9 mouse cellular contexts compared by ENCODE assay signal in the genomic region with DNA sequence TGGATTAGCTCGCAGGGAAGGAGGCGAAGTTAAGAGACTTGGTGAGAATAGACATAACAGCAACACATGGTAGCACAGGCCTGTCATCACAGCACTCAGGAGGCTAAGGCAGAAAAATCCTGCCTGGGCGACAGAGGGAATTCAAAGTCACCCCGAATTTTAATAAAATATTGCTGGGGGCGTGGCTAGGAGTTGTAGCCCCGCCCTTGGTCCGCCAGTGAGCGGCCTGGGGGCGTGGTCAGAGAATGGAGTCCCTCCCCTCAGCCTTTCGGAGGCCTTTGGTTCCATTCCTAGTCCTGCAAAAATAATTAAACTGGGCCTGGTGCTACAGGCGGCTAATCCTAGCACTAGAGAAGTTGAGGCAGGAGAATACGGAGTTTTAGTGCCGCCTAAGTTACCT. TPM values are rescaled to one million over a fixed set of nuclear protein-coding genes. Genes with fewer than 3 reads are reported as not detected.
DNase-seq lines count a peak whose midpoint lies in the region; ATAC-seq lines count a peak whose summit lies in the region.
"Had no signal": no experiment of that assay in that cellular context is flagged by ENCODE, and none has a peak within 500 bp of the region (broad histone marks: within the 10 kb centered on the region; RNA-seq: fewer than 3 reads in every experiment).

No protein-coding gene starts in this region.

- H3K4me3 ChIP-seq in heart, embryonic 10.5 days, result peak overlapping the region; percentile 37
- H3K4me3 ChIP-seq in neural tube, embryonic 15.5 days (replicated peaks), result no peak overlapping the region
- H3K4me3 ChIP-seq in hindbrain, embryonic 13.5 days, result peak overlapping the region; percentile 8; the same call in 1 of the 2 replicates
- no peak overlapping the region for H3K4me3 ChIP-seq in stomach, embryonic 15.5 days (replicated peaks)

- no peaks in the 10 kb centered on the region for H3K9me3 ChIP-seq in heart, embryonic 10.5 days
- H3K9me3 ChIP-seq in neural tube, embryonic 15.5 days (replicated peaks), result no peaks in the 10 kb centered on the region
- H3K9me3 ChIP-seq in hindbrain, embryonic 13.5 days, result no peaks in the 10 kb centered on the region
- H3K9me3 ChIP-seq in stomach, embryonic 15.5 days, result no peaks in the 10 kb centered on the region

- H3K4me1 ChIP-seq in heart, embryonic 10.5 days, result peaks cover 53% of the 10 kb centered on the region
- peaks cover 13% of the 10 kb centered on the region for H3K4me1 ChIP-seq in neural tube, embryonic 15.5 days
- peaks cover 9% of the 10 kb centered on the region for H3K4me1 ChIP-seq in hindbrain, embryonic 13.5 days (replicated peaks)
- H3K4me1 ChIP-seq in stomach, embryonic 15.5 days, result peaks cover 15% of the 10 kb centered on the region

- H3K9ac ChIP-seq in neural tube, embryonic 15.5 days (replicated peaks), result no peak overlapping the region
- H3K9ac ChIP-seq in hindbrain, embryonic 13.5 days, result no peak overlapping the region
- H3K9ac ChIP-seq in stomach, embryonic 15.5 days, result no peak overlapping the region

- DNase-seq in heart, embryonic 10.5 days (ENCODE audit: low spot score), result no peak
- no peak for DNase-seq in heart, adult 11 months
- DNase-seq in neural tube, embryonic 10.5 days (ENCODE audit: extremely low spot score, low spot score), result no peak
- no peak for DNase-seq in cerebellum, postnatal 14 days
- DNase-seq in gastrocnemius, postnatal 10 days, result no peak

- H3K4me2 ChIP-seq in neural tube, embryonic 15.5 days, result peak overlapping the region; percentile 13; the same call in 1 of the 2 replicates
- H3K4me2 ChIP-seq in hindbrain, embryonic 13.5 days, result no peak overlapping the region
- H3K4me2 ChIP-seq in stomach, embryonic 15.5 days, result peak overlapping the region; percentile 36

- no peak for ATAC-seq in neural tube, embryonic 15.5 days (ENCODE audit: low FRiP score)
- ATAC-seq in hindbrain, embryonic 13.5 days (ENCODE audit: low FRiP score), result no peak
- ATAC-seq in stomach, embryonic 15.5 days (ENCODE audit: insufficient read depth, low FRiP score, low read depth), result no peak

- 9% methylated on average over 13 of the region's 13 CpGs for WGBS in heart, embryonic 10.5 days
- WGBS in neural tube, embryonic 15.5 days, result 9% methylated on average over 13 of the region's 13 CpGs
- WGBS in hindbrain, embryonic 13.5 days, result 13% methylated on average over 13 of the region's 13 CpGs
- 11% methylated on average over 13 of the region's 13 CpGs for WGBS in stomach, embryonic 15.5 days

- H3K36me3 ChIP-seq in heart, embryonic 10.5 days, result no peaks in the 10 kb centered on the region
- no peaks in the 10 kb centered on the region for H3K36me3 ChIP-seq in neural tube, embryonic 15.5 days
- no peaks in the 10 kb centered on the region for H3K36me3 ChIP-seq in hindbrain, embryonic 13.5 days
- no peaks in the 10 kb centered on the region for H3K36me3 ChIP-seq in stomach, embryonic 15.5 days

- peaks cover 53% of the 10 kb centered on the region for H3K27me3 ChIP-seq in heart, embryonic 10.5 days (ENCODE audit: insufficient read depth, poor library complexity, severe bottlenecking)
- peaks cover 47% of the 10 kb centered on the region for H3K27me3 ChIP-seq in neural tube, embryonic 15.5 days (replicated peaks)
- peaks cover 58% of the 10 kb centered on the region for H3K27me3 ChIP-seq in hindbrain, embryonic 13.5 days
- H3K27me3 ChIP-seq in stomach, embryonic 15.5 days (replicated peaks), result peaks cover 24% of the 10 kb centered on the region

- H3K27ac ChIP-seq in heart, embryonic 10.5 days, result no peak overlapping the region
- H3K27ac ChIP-seq in neural tube, embryonic 15.5 days (replicated peaks), result no peak overlapping the region
- no peak overlapping the region for H3K27ac ChIP-seq in hindbrain, embryonic 13.5 days
- H3K27ac ChIP-seq in stomach, embryonic 15.5 days, result no peak overlapping the region

RNA-seq across cellular contexts. Expression of gene Atp8b3, which starts 3.2 kb away (rescaled TPM):
- 0.31 and 0.32 TPM in 2 replicates for polyA plus RNA-seq in heart, embryonic 10.5 days (2016; fragmentation: Nextera tagmentation; extraction: Ambion mirVana)
- 1.4 and 1.5 TPM in 2 replicates for polyA plus RNA-seq in neural tube, embryonic 15.5 days (2015; fragmentation: Nextera tagmentation; extraction: Ambion mirVana)
- 1.2 and 1.3 TPM in 2 replicates for polyA plus RNA-seq in hindbrain, embryonic 13.5 days (2015; fragmentation: Nextera tagmentation; extraction: Ambion mirVana)
- polyA plus RNA-seq in stomach, embryonic 15.5 days (2015; fragmentation: Nextera tagmentation; extraction: Ambion mirVana), result 0.19 and 0.32 TPM in 2 replicates
- total RNA-seq in gastrocnemius, postnatal 10 days (2021), result not detected
- total RNA-seq: gastrocnemius, adult 18-20 months had no signal

RNA-seq across cellular contexts. Expression of gene Rexo1, which starts 25.6 kb away (rescaled TPM):
- 25.1 and 26.9 TPM in 2 replicates for polyA plus RNA-seq in heart, embryonic 10.5 days (2016; fragmentation: Nextera tagmentation; extraction: Ambion mirVana)
- 29.5 TPM in 2 replicates for polyA plus RNA-seq in neural tube, embryonic 15.5 days (2015; fragmentation: Nextera tagmentation; extraction: Ambion mirVana)
- 28.8 and 31.3 TPM in 2 replicates for polyA plus RNA-seq in hindbrain, embryonic 13.5 days (2015; fragmentation: Nextera tagmentation; extraction: Ambion mirVana)
- polyA plus RNA-seq in stomach, embryonic 15.5 days (2015; fragmentation: Nextera tagmentation; extraction: Ambion mirVana), result 23.2 and 23.3 TPM in 2 replicates
- 10 to 100 TPM; 13.1 to 16.7 TPM for total RNA-seq in gastrocnemius, postnatal 10 days (2021)

RNA-seq across cellular contexts. Expression of gene Onecut3, which starts 41.1 kb away (rescaled TPM):
- polyA plus RNA-seq in heart, embryonic 10.5 days (2016; fragmentation: Nextera tagmentation; extraction: Ambion mirVana), result 0.44 TPM in 1 of 2 replicates, not detected in the other
- 0.63 and 1.0 TPM in 2 replicates for polyA plus RNA-seq in neural tube, embryonic 15.5 days (2015; fragmentation: Nextera tagmentation; extraction: Ambion mirVana)
- polyA plus RNA-seq in hindbrain, embryonic 13.5 days (2015; fragmentation: Nextera tagmentation; extraction: Ambion mirVana), result 2.1 and 2.5 TPM in 2 replicates
- polyA plus RNA-seq in stomach, embryonic 15.5 days (2015; fragmentation: Nextera tagmentation; extraction: Ambion mirVana), result 0.18 and 0.21 TPM in 2 replicates
- not detected for total RNA-seq in gastrocnemius, postnatal 10 days (2021)
- total RNA-seq: gastrocnemius, adult 18-20 months had no signal

RNA-seq across cellular contexts. Expression of gene Klf16, which starts 41.4 kb away (rescaled TPM):
- 7.9 and 8.1 TPM in 2 replicates for polyA plus RNA-seq in heart, embryonic 10.5 days (2016; fragmentation: Nextera tagmentation; extraction: Ambion mirVana)
- 6.5 TPM in 2 replicates for polyA plus RNA-seq in neural tube, embryonic 15.5 days (2015; fragmentation: Nextera tagmentation; extraction: Ambion mirVana)
- 4.6 and 4.9 TPM in 2 replicates for polyA plus RNA-seq in hindbrain, embryonic 13.5 days (2015; fragmentation: Nextera tagmentation; extraction: Ambion mirVana)
- 9.3 and 10.3 TPM in 2 replicates for polyA plus RNA-seq in stomach, embryonic 15.5 days (2015; fragmentation: Nextera tagmentation; extraction: Ambion mirVana)
- 1 to 10 TPM; 3.5 to 5.8 TPM for total RNA-seq in gastrocnemius, postnatal 10 days (2021)

RNA-seq across cellular contexts. Expression of gene Abhd17a, which starts 54.4 kb away (rescaled TPM):
- 94.1 and 120 TPM in 2 replicates for polyA plus RNA-seq in heart, embryonic 10.5 days (2016; fragmentation: Nextera tagmentation; extraction: Ambion mirVana)
- polyA plus RNA-seq in neural tube, embryonic 15.5 days (2015; fragmentation: Nextera tagmentation; extraction: Ambion mirVana), result 148 and 152 TPM in 2 replicates
- 93.8 and 96.2 TPM in 2 replicates for polyA plus RNA-seq in hindbrain, embryonic 13.5 days (2015; fragmentation: Nextera tagmentation; extraction: Ambion mirVana)
- polyA plus RNA-seq in stomach, embryonic 15.5 days (2015; fragmentation: Nextera tagmentation; extraction: Ambion mirVana), result 102 and 103 TPM in 2 replicates
- total RNA-seq in gastrocnemius, postnatal 10 days (2021), result 10 to 100 TPM; 69.6 to 73.3 TPM

Comparison
In these comparisons a context has a peak if more than half of its experiments do, and no peak if none do; other contexts are left out.
1. H3K4me3 ChIP-seq: peak in heart, embryonic 10.5 days (single experiment) and hindbrain, embryonic 13.5 days (single experiment); none in neural tube, embryonic 15.5 days (single experiment) and stomach, embryonic 15.5 days (single experiment).